Mouse (Mus musculus) small intestine, adult 2 months (tissue): ENCODE measurements around the gene Cox19.

ENCODE experiments used
- CTCF ChIP-seq: fragments of 200-500 bp; IDR thresholded peaks from 2 replicates; pipeline ENCODE4 v1.5.1; 2012; ENCODE audit warnings: low read depth, mild to moderate bottlenecking, control low read depth, inconsistent platforms, low read length, moderate library complexity, mixed read lengths; ENCODE audit not compliant: insufficient replicate concordance, insufficient read length; ENCODE audit errors: extremely low read depth
- POLR2A ChIP-seq: fragments of 200-500 bp; IDR thresholded peaks from 2 replicates; pipeline ENCODE4 v1.6.1; 2012; ENCODE audit warnings: low read depth, mild to moderate bottlenecking, control low read depth, inconsistent platforms, low read length, moderate library complexity

GRCm38 (mm10) chr5:139287787-139288186, 63.4 kb downstream of the Cox19 start:
- TF ChIP-seq CTCF = no peak
- no peak for TF ChIP-seq POLR2A
